Mouse (Mus musculus): ENCODE measurements around the gene Eml6. TPM values are rescaled to one million over a fixed set of nuclear protein-coding genes. Genes with fewer than 3 reads are reported as not detected.

Eml6 gene
- polyA plus RNA-seq, 1 experiment, result 17.4 TPM

- TF ChIP-seq CTCF (IDR thresholded peaks at IDR 0.05; ENCODE audit: control insufficient read depth, insufficient read depth, insufficient replicate concordance, low read depth, low read length) (no peak), POLR2A (IDR thresholded peaks at IDR 0.05; ENCODE audit: control insufficient read depth, low read depth, low read length) (no peak)
- Histone ChIP-seq H3K27me3 (ENCODE audit: control insufficient read depth, insufficient read depth, low read length) (no peaks in the 10 kb centered on the region), H3K4me1 (ENCODE audit: control insufficient read depth, insufficient read depth, low read length) (no peaks in the 10 kb centered on the region), H3K27ac (ENCODE audit: control insufficient read depth, insufficient read depth, low read depth, low read length) (no peak overlapping the region), H3K36me3 (ENCODE audit: control insufficient read depth, insufficient read depth, low read length) (no peaks in the 10 kb centered on the region), H3K4me3 (ENCODE audit: control insufficient read depth, low read depth, low read length) (no peak overlapping the region)
Observed at GRCm38 (mm10) chr11:29714114-29714513, 311.7 kb downstream of the Eml6 start.

GRCm38 (mm10) chr11:29709512-29709911 is 316.3 kb downstream of the Eml6 start:
- no peak for TF ChIP-seq CTCF (IDR thresholded peaks at IDR 0.05; ENCODE audit: control insufficient read depth, insufficient read depth, insufficient replicate concordance, low read depth, low read length)
- TF ChIP-seq POLR2A (IDR thresholded peaks at IDR 0.05; ENCODE audit: control insufficient read depth, low read depth, low read length), result no peak
- Histone ChIP-seq H3K27ac (ENCODE audit: control insufficient read depth, insufficient read depth, low read depth, low read length) (no peak overlapping the region), H3K36me3 (ENCODE audit: control insufficient read depth, insufficient read depth, low read length) (no peaks in the 10 kb centered on the region; the same call in 1 of the 2 replicates), H3K4me3 (ENCODE audit: control insufficient read depth, low read depth, low read length) (no peak overlapping the region), H3K4me1 (ENCODE audit: control insufficient read depth, insufficient read depth, low read length) (no peaks in the 10 kb centered on the region), H3K27me3 (ENCODE audit: control insufficient read depth, insufficient read depth, low read length) (no peaks in the 10 kb centered on the region)

- H3K4me3 ChIP-seq (ENCODE audit: control insufficient read depth, low read depth, low read length), result no peak overlapping the region
- no peak for TF ChIP-seq CTCF (IDR thresholded peaks at IDR 0.05; ENCODE audit: control insufficient read depth, insufficient read depth, insufficient replicate concordance, low read depth, low read length)
- TF ChIP-seq POLR2A (IDR thresholded peaks at IDR 0.05; ENCODE audit: control insufficient read depth, low read depth, low read length), result no peak
- H3K27ac ChIP-seq (ENCODE audit: control insufficient read depth, insufficient read depth, low read depth, low read length), result no peak overlapping the region
- H3K27me3 ChIP-seq (ENCODE audit: control insufficient read depth, insufficient read depth, low read length), result no peaks in the 10 kb centered on the region
- no peaks in the 10 kb centered on the region; the same call in 1 of the 2 replicates for H3K36me3 ChIP-seq (ENCODE audit: control insufficient read depth, insufficient read depth, low read length)
- no peaks in the 10 kb centered on the region for H3K4me1 ChIP-seq (ENCODE audit: control insufficient read depth, insufficient read depth, low read length)
Observed at GRCm38 (mm10) chr11:29706845-29707244, 319.0 kb downstream of the Eml6 start.

GRCm38 (mm10) chr11:29705263-29705662 is 320.6 kb downstream of the Eml6 start:
- Histone ChIP-seq H3K27me3 (ENCODE audit: control insufficient read depth, insufficient read depth, low read length) (no peaks in the 10 kb centered on the region), H3K27ac (ENCODE audit: control insufficient read depth, insufficient read depth, low read depth, low read length) (no peak overlapping the region), H3K4me3 (ENCODE audit: control insufficient read depth, low read depth, low read length) (no peak overlapping the region), H3K36me3 (ENCODE audit: control insufficient read depth, insufficient read depth, low read length) (no peaks in the 10 kb centered on the region; the same call in 1 of the 2 replicates), H3K4me1 (ENCODE audit: control insufficient read depth, insufficient read depth, low read length) (no peaks in the 10 kb centered on the region)
- TF ChIP-seq CTCF (IDR thresholded peaks at IDR 0.05; ENCODE audit: control insufficient read depth, insufficient read depth, insufficient replicate concordance, low read depth, low read length), result no peak
- TF ChIP-seq POLR2A (IDR thresholded peaks at IDR 0.05; ENCODE audit: control insufficient read depth, low read depth, low read length), result no peak

- no peaks in the 10 kb centered on the region; the same call in 1 of the 2 replicates for H3K36me3 ChIP-seq (ENCODE audit: control insufficient read depth, insufficient read depth, low read length)
- no peak for TF ChIP-seq CTCF (IDR thresholded peaks at IDR 0.05; ENCODE audit: control insufficient read depth, insufficient read depth, insufficient replicate concordance, low read depth, low read length)
- no peak for TF ChIP-seq POLR2A (IDR thresholded peaks at IDR 0.05; ENCODE audit: control insufficient read depth, low read depth, low read length)
- no peaks in the 10 kb centered on the region for H3K27me3 ChIP-seq (ENCODE audit: control insufficient read depth, insufficient read depth, low read length)
- H3K4me3 ChIP-seq (ENCODE audit: control insufficient read depth, low read depth, low read length), result no peak overlapping the region
- H3K4me1 ChIP-seq (ENCODE audit: control insufficient read depth, insufficient read depth, low read length), result no peaks in the 10 kb centered on the region
- H3K27ac ChIP-seq (ENCODE audit: control insufficient read depth, insufficient read depth, low read depth, low read length), result no peak overlapping the region
Observed at GRCm38 (mm10) chr11:29702721-29703120, 323.1 kb downstream of the Eml6 start.

- Histone ChIP-seq H3K27me3 (ENCODE audit: control insufficient read depth, insufficient read depth, low read length) (no peaks in the 10 kb centered on the region), H3K4me3 (ENCODE audit: control insufficient read depth, low read depth, low read length) (no peak overlapping the region), H3K36me3 (ENCODE audit: control insufficient read depth, insufficient read depth, low read length) (no peaks in the 10 kb centered on the region), H3K4me1 (ENCODE audit: control insufficient read depth, insufficient read depth, low read length) (peaks cover 4% of the 10 kb centered on the region), H3K27ac (ENCODE audit: control insufficient read depth, insufficient read depth, low read depth, low read length) (no peak overlapping the region)
- TF ChIP-seq CTCF (IDR thresholded peaks at IDR 0.05; ENCODE audit: control insufficient read depth, insufficient read depth, insufficient replicate concordance, low read depth, low read length) (no peak), POLR2A (IDR thresholded peaks at IDR 0.05; ENCODE audit: control insufficient read depth, low read depth, low read length) (no peak)
Observed at GRCm38 (mm10) chr11:29694754-29695153, 331.1 kb downstream of the Eml6 start.

GRCm38 (mm10) chr11:29693576-29694410 is 332.0 kb downstream of the Eml6 start:
- Histone ChIP-seq H3K36me3 (ENCODE audit: control insufficient read depth, insufficient read depth, low read length) (no peaks in the 10 kb centered on the region), H3K4me1 (ENCODE audit: control insufficient read depth, insufficient read depth, low read length) (peaks cover 4% of the 10 kb centered on the region), H3K27me3 (ENCODE audit: control insufficient read depth, insufficient read depth, low read length) (no peaks in the 10 kb centered on the region), H3K4me3 (ENCODE audit: control insufficient read depth, low read depth, low read length) (peak overlapping the region; percentile 95), H3K27ac (ENCODE audit: control insufficient read depth, insufficient read depth, low read depth, low read length) (peak overlapping the region; percentile 72)
- TF ChIP-seq CTCF (IDR thresholded peaks at IDR 0.05; ENCODE audit: control insufficient read depth, insufficient read depth, insufficient replicate concordance, low read depth, low read length) (peak; percentile 47), POLR2A (IDR thresholded peaks at IDR 0.05; ENCODE audit: control insufficient read depth, low read depth, low read length) (peak; percentile 50; the same call in 1 of the 2 replicates)

Other genes starting within 250 kb of the Eml6 start
- 29.7 and 35.1 TPM in 2 replicates for gene 4931440F15Rik, start 200.4 kb downstream of the Eml6 start, polyA plus RNA-seq (2012; rRNA removed)
- gene Sptbn1, start 242.1 kb upstream of the Eml6 start, polyA plus RNA-seq (2012; rRNA removed), result 18.3 and 21.8 TPM in 2 replicates